Mouse (Mus musculus): Measurements from ENCODE around the gene Tmem43. TPM values are rescaled to one million over a fixed set of nuclear protein-coding genes. Genes with fewer than 3 reads are reported as not detected.

The Tmem43 gene
- polyA plus RNA-seq, 1 experiment from 2014 or later = 50.4 TPM

DNA sequence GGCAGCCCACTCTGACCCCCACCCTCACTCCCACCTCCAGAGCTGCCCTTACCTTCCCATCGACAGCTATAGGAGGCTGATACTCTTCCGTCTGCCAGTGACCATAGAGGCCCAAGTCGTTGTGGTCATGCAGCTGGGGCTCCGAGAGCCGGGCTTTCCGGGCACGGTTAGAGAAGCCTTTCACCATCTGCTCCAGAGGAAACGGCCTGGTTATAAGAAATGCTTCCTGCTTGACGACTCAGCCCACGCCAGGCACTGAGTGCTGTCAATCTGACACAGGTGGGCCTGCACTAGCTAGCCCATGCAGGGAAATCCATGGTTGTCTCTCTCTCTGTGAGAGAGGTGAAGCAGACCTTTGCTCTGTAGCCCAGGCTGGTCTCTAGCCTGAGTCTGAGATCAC lies 19.6 kb downstream of the Tmem43 start:
- Histone ChIP-seq H3K27me3 (no peaks in the 10 kb centered on the region), H3K9ac (no peak overlapping the region), H3K4me1 (replicated peaks) (no peaks in the 10 kb centered on the region), H3K27ac (replicated peaks) (no peak overlapping the region), H3K36me3 (peaks cover 56% of the 10 kb centered on the region), H3K4me3 (no peak overlapping the region), H3K4me2 (no peak overlapping the region), H3K9me3 (no peaks in the 10 kb centered on the region)
- no peak for ATAC-seq (ENCODE audit: low FRiP score, low read depth)
- 92% methylated on average over 10 of the region's 10 CpGs for WGBS

- Histone ChIP-seq H3K4me2 (no peak overlapping the region), H3K4me1 (replicated peaks) (no peaks in the 10 kb centered on the region), H3K36me3 (peaks cover 59% of the 10 kb centered on the region), H3K27ac (replicated peaks) (no peak overlapping the region), H3K4me3 (no peak overlapping the region), H3K9ac (no peak overlapping the region), H3K9me3 (no peaks in the 10 kb centered on the region), H3K27me3 (no peaks in the 10 kb centered on the region)
- ATAC-seq (ENCODE audit: low FRiP score, low read depth) = no peak
- 87% methylated on average over 8 of the region's 8 CpGs for WGBS
Observed at GRCm38 (mm10) chr6:91494526-91494925, 21.0 kb downstream of the Tmem43 start.

DNA sequence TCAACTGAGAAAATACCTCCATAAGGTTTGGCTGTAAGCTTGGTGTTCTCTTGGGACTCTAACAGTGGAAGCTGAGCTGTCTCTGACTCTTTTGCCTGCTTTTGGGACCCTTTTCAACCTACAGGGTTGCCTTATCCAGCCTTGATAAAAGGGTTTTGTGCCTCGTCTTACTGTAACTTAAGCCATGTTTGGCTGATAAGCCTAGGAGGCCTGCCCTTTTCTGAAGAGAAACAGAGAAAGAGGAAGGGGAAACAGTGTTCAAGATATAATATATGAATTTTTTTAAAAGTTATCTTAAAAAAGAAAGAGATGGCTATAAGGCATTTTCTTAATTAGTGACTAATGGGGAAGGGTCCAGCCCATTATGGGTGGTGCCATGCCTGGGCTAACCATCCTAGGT lies 29.8 kb downstream of the Tmem43 start:
- WGBS = 100% methylated on average over 1 of the region's 1 CpGs
- Histone ChIP-seq H3K9me3 (no peaks in the 10 kb centered on the region), H3K4me2 (no peak overlapping the region), H3K9ac (no peak overlapping the region), H3K36me3 (peaks cover 85% of the 10 kb centered on the region), H3K27ac (replicated peaks) (no peak overlapping the region), H3K4me3 (no peak overlapping the region), H3K4me1 (replicated peaks) (no peaks in the 10 kb centered on the region), H3K27me3 (no peaks in the 10 kb centered on the region)
- no peak for ATAC-seq (ENCODE audit: low FRiP score, low read depth)

GRCm38 (mm10) chr6:91506036-91506435 lies 32.5 kb downstream of the Tmem43 start:
- H3K27me3 ChIP-seq = no peaks in the 10 kb centered on the region
- no peak overlapping the region for H3K27ac ChIP-seq (replicated peaks)
- no peak for ATAC-seq (ENCODE audit: low FRiP score, low read depth)
- 94% methylated on average over 5 of the region's 5 CpGs for WGBS
- no peaks in the 10 kb centered on the region for H3K9me3 ChIP-seq
- no peak overlapping the region for H3K4me2 ChIP-seq
- H3K9ac ChIP-seq = no peak overlapping the region
- no peak overlapping the region for H3K4me3 ChIP-seq
- no peaks in the 10 kb centered on the region for H3K4me1 ChIP-seq (replicated peaks)
- peaks cover 65% of the 10 kb centered on the region for H3K36me3 ChIP-seq

GRCm38 (mm10) chr6:91508041-91508440 lies 34.5 kb downstream of the Tmem43 start:
- WGBS = 96% methylated on average over 3 of the region's 3 CpGs
- Histone ChIP-seq H3K4me2 (no peak overlapping the region), H3K9ac (no peak overlapping the region), H3K4me1 (replicated peaks) (no peaks in the 10 kb centered on the region), H3K27ac (replicated peaks) (no peak overlapping the region), H3K9me3 (no peaks in the 10 kb centered on the region), H3K4me3 (no peak overlapping the region), H3K36me3 (peaks cover 46% of the 10 kb centered on the region), H3K27me3 (no peaks in the 10 kb centered on the region)
- ATAC-seq (ENCODE audit: low FRiP score, low read depth) = no peak

DNA sequence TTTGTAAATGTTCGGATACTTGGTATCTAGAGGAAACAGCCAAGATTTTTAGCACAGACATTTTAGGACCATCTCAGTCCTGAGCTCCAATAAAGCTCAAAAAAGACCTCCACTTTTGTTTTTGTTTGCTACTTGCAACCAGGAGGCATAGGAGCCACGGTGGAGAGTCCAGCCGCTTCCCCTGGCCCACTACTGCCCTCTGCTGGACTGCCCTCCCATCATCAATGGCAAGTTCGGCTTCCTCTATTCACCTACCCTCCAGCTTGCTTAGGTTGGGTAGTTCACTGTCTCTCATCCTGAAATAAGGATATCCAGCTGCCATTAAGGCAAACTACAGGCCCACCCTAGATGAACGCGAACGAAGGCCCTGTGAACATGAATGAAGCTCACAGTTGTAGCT lies 35.8 kb downstream of the Tmem43 start:
- Histone ChIP-seq H3K27me3 (no peaks in the 10 kb centered on the region), H3K4me1 (replicated peaks) (peaks cover 7% of the 10 kb centered on the region), H3K9ac (no peak overlapping the region), H3K4me2 (no peak overlapping the region), H3K36me3 (peaks cover 34% of the 10 kb centered on the region), H3K4me3 (no peak overlapping the region), H3K9me3 (no peaks in the 10 kb centered on the region), H3K27ac (replicated peaks) (no peak overlapping the region)
- 37% methylated on average over 7 of the region's 7 CpGs for WGBS
- ATAC-seq (ENCODE audit: low FRiP score, low read depth) = no peak

GRCm38 (mm10) chr6:91510211-91510610 lies 36.7 kb downstream of the Tmem43 start:
- Histone ChIP-seq H3K4me3 (no peak overlapping the region), H3K36me3 (peaks cover 25% of the 10 kb centered on the region), H3K9me3 (no peaks in the 10 kb centered on the region), H3K27me3 (no peaks in the 10 kb centered on the region), H3K4me2 (no peak overlapping the region), H3K9ac (no peak overlapping the region), H3K27ac (replicated peaks) (no peak overlapping the region), H3K4me1 (replicated peaks) (peaks cover 16% of the 10 kb centered on the region)
- WGBS = 85% methylated on average over 10 of the region's 10 CpGs
- ATAC-seq (ENCODE audit: low FRiP score, low read depth) = no peak

GRCm38 (mm10) chr6:91514135-91514534 lies 40.6 kb downstream of the Tmem43 start:
- peaks cover 34% of the 10 kb centered on the region for H3K4me1 ChIP-seq (replicated peaks)
- peaks cover 14% of the 10 kb centered on the region for H3K36me3 ChIP-seq
- H3K27ac ChIP-seq (replicated peaks) = no peak overlapping the region
- H3K9ac ChIP-seq = peak overlapping the region; percentile 21; the same call in 1 of the 2 replicates
- no peaks in the 10 kb centered on the region for H3K9me3 ChIP-seq
- H3K4me2 ChIP-seq = no peak overlapping the region
- no peaks in the 10 kb centered on the region for H3K27me3 ChIP-seq
- no peak overlapping the region for H3K4me3 ChIP-seq
- no peak for ATAC-seq (ENCODE audit: low FRiP score, low read depth)

DNA sequence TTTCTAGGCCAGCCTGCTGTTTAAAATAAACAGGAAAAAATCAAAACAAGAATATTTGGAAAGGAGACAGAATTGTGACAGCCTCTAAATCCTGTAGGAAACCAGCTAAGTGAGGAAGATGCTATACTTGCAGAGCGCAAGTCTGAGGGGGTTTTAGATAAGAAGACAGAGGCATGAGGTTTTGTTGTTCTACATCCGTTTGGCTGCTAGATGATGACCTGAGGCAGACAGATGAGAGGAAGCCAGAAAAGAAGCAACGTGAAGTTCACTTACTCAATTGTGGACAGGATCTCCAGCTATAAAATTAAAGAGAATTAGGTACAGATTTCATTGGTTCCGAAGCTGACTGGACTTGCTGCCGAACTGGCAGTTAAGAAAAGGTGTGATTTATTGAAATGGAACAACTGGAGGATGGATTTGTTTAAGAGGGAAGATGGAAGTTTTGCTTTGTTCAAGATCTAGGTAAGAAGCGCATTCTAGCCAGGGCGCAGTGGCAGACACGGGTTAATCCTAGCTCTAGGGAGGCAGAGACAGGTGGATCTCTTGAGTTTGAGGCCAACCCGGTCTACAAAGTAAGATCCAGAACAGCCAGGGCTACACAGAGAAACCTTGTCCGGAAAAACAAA lies 41.3 kb downstream of the Tmem43 start:
- H3K27me3 ChIP-seq = no peaks in the 10 kb centered on the region
- peaks cover 34% of the 10 kb centered on the region for H3K4me1 ChIP-seq (replicated peaks)
- WGBS = 31% methylated on average over 10 of the region's 10 CpGs
- H3K9me3 ChIP-seq = no peaks in the 10 kb centered on the region
- H3K9ac ChIP-seq = peak overlapping the region; percentile 77
- no peak; the same call in 1 of the 2 replicates for ATAC-seq (ENCODE audit: low FRiP score, low read depth)
- peak overlapping the region; percentile 93 for H3K4me2 ChIP-seq
- H3K27ac ChIP-seq (replicated peaks) = peak overlapping the region; percentile 72
- peaks cover 22% of the 10 kb centered on the region for H3K36me3 ChIP-seq
- H3K4me3 ChIP-seq = peak overlapping the region; percentile 94

DNA sequence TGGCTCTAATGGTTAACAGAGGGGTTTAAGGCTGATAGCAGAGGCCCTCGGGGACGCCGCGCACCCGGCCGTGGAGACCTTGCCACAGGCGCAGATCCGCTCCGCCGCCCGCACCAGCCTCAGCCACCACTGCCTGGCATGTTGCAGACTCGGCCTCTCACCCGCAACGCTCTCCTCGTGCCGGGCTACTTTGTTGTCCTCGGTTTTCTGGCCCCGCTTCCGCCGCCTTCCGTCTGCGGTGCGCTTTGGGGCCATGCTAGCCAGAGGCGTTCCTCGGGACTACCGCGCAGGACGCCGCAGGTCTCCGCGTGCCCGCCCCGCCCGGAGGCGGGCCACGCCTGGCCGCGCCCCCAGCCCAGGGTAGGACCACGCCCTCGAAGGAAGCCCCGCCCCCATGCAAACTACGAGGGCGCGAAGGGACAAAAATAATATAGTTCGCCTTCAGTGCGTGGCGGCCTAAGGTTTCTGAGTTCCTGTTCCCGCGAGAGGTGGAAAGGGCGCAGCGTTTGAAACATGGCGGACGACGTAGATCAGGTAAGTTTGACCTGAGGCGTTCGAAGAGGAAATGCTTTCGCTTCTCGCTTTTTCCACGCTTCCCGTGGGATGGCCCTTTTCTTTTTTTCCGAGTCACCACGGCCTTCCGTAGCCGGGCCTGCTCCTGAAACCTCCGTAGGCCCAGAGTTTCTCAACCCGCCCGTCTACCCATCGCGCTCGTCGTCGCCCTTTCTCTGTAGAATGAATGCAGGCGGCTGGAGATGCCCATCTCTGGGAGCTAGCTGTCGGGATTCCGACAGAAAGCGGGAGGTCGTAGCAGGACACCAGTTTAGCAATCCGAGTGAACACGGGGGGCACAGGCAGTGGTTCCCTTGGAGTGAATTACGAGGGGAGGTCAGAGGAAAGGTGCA lies 42.3 kb downstream of the Tmem43 start, which contains the start of the genes Xpc and Lsm3:
Gene Xpc (minus strand): TSS at position 344 of the 905 bp plus-strand sequence.
Gene Lsm3 (plus strand): TSS at position 384 of the 905 bp plus-strand sequence.
- Histone ChIP-seq H3K36me3 (peaks cover 29% of the 10 kb centered on the region), H3K9me3 (no peaks in the 10 kb centered on the region), H3K27ac (replicated peaks) (peak within 1 kb of the TSS; percentile 72), H3K4me2 (peak within 1 kb of the TSS; percentile 93), H3K4me3 (peak within 1 kb of the TSS; percentile 94), H3K4me1 (replicated peaks) (peaks cover 34% of the 10 kb centered on the region), H3K27me3 (no peaks in the 10 kb centered on the region), H3K9ac (peak within 1 kb of the TSS; percentile 91)
- under 1% methylated on average over 80 of the region's 80 CpGs for WGBS
- ATAC-seq (ENCODE audit: low FRiP score, low read depth) = peak; percentile 97

- Histone ChIP-seq H3K27me3 (no peaks in the 10 kb centered on the region), H3K36me3 (peaks cover 54% of the 10 kb centered on the region), H3K4me3 (no peak overlapping the region), H3K4me2 (no peak overlapping the region), H3K27ac (replicated peaks) (no peak overlapping the region), H3K9me3 (no peaks in the 10 kb centered on the region), H3K4me1 (replicated peaks) (peaks cover 33% of the 10 kb centered on the region), H3K9ac (no peak overlapping the region)
- ATAC-seq (ENCODE audit: low FRiP score, low read depth) = no peak
- WGBS = 89% methylated on average over 7 of the region's 7 CpGs
Observed at GRCm38 (mm10) chr6:91518454-91519020, 45.0 kb downstream of the Tmem43 start.

GRCm38 (mm10) chr6:91522816-91523215 lies 49.3 kb downstream of the Tmem43 start:
- ATAC-seq (ENCODE audit: low FRiP score, low read depth) = no peak
- Histone ChIP-seq H3K36me3 (peaks cover 56% of the 10 kb centered on the region), H3K4me2 (no peak overlapping the region), H3K27me3 (no peaks in the 10 kb centered on the region), H3K9me3 (no peaks in the 10 kb centered on the region), H3K4me1 (replicated peaks) (peaks cover 6% of the 10 kb centered on the region), H3K4me3 (no peak overlapping the region), H3K27ac (replicated peaks) (no peak overlapping the region), H3K9ac (no peak overlapping the region)
- WGBS = 96% methylated on average over 5 of the region's 5 CpGs
